Mouse (Mus musculus): ENCODE results near the gene Slc39a11.

GRCm38 (mm10) chr11:113619420-113620080 is 30.3 kb downstream of the Slc39a11 start:
- TF ChIP-seq GATA1 (IDR thresholded peaks at IDR 0.05; ENCODE audit: low read length) (no peak), TAL1 (IDR thresholded peaks at IDR 0.05; ENCODE audit: low read length) (no peak)
